Mouse (Mus musculus): ENCODE data around the gene Naf1. TPM values are rescaled to one million over a fixed set of nuclear protein-coding genes. Genes with fewer than 3 reads are reported as not detected.

Naf1 gene
- polyA plus RNA-seq, 1 experiment from 2014 or later, result 3.7 TPM

DNA sequence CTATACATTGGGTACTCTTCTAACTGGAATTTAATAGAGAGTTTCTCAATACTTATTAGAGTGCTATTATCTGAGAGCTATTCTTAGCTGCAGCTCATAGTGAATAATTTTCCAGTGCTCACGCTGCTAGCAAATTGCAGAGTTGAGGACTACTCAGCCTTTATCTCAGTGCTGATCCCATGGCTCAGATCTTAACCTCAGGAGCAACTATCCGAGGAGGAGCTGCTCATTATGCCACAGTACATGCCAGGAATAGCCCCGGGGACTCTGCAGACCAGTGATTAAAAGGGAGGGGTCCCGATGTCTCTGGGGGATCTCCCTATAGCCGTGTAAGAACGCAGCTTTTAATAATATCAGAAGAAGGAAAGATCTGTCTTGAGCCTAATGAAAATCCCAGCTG is 50.7 kb downstream of the Naf1 start:
- Histone ChIP-seq H3K36me3 (no peaks in the 10 kb centered on the region), H3K27me3 (ENCODE audit: insufficient read depth, poor library complexity, severe bottlenecking) (no peaks in the 10 kb centered on the region), H3K9me3 (no peaks in the 10 kb centered on the region), H3K27ac (no peak overlapping the region), H3K4me3 (no peak overlapping the region), H3K4me1 (no peaks in the 10 kb centered on the region)
- DNase-seq (ENCODE audit: low spot score), result no peak
- 32% methylated on average over 6 of the region's 6 CpGs for WGBS

DNA sequence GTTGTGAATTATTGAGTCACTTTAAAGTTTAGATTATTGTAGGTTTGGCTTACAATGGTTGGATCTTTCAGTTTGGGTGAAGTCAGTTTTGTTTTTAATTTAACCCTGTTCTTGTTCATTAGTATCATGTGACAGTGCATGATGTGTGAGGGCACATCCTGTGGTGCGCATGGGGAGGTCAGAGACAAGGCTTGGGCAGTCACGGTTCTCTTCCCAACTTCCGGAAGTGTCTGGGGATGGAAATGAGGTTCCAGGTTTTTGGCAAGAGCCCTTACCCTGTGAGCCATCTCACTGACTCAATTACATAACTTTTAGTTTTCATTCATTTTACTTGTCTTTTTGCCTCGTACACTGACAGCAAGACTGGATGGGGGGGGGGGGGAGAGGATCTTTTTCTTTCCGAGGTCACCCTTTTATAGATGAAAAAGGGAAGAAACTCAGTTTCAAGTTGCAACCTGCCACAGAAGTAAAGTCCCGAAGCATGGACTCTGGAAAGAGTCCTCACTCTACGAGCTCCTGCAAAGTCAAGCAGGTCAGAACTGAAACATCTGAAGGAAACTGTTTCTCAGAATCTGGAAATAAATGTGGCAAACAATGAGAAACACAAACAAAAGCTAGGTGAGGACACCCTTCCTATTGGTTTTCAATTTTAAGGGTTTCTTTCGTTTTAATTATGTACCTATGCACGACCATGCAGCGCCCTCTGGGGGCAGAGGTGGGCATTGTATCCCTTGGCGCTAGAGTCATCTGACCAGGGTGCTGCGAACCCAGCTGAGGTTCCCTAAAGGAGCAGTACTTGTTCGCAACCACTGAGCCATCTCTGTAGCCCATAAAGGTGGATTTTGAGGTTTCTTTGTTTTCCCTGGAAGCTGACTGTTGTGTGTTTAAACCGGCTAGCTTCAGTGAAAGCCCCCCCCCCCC is 53.9 kb downstream of the Naf1 start:
- 64% methylated on average over 14 of the region's 14 CpGs for WGBS
- DNase-seq (ENCODE audit: low spot score), result no peak

DNA sequence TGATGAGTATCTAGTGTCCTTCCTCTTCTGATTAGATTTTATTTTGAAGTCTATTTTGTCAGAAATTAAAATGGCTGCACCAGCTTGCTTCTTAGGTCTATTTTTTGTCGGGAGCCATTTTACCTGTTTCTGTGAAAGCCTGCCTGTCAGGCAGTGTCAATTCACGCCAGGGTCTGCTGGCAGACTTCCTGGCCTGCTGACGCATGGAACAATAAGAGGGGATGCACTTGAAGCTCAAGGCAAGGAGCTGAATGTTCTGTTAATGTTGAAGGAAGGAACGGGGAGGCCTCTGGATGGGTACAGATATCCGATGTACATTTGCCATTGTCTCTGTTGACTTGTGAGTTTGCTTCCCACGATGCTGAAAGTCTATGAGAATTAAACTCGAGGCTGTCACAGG is 56.0 kb downstream of the Naf1 start:
- no peaks in the 10 kb centered on the region for H3K9me3 ChIP-seq
- H3K4me1 ChIP-seq, result 0 out of 2 replicates have a peak, but pooled peaks cover 5% of the 10 kb centered on the region
- no peaks in the 10 kb centered on the region for H3K36me3 ChIP-seq
- no peak for DNase-seq (ENCODE audit: low spot score)
- H3K4me3 ChIP-seq, result no peak overlapping the region
- 55% methylated on average over 7 of the region's 7 CpGs for WGBS
- no peaks in the 10 kb centered on the region for H3K27me3 ChIP-seq (ENCODE audit: insufficient read depth, poor library complexity, severe bottlenecking)
- H3K27ac ChIP-seq, result no peak overlapping the region

More for the DNA sequence above, 53.9 kb downstream of the Naf1 start:
- Histone ChIP-seq H3K36me3 (no peaks in the 10 kb centered on the region), H3K27me3 (ENCODE audit: insufficient read depth, poor library complexity, severe bottlenecking) (no peaks in the 10 kb centered on the region), H3K27ac (no peak overlapping the region), H3K9me3 (no peaks in the 10 kb centered on the region), H3K4me3 (no peak overlapping the region), H3K4me1 (0 out of 2 replicates have a peak, but pooled peaks cover 5% of the 10 kb centered on the region)

DNA sequence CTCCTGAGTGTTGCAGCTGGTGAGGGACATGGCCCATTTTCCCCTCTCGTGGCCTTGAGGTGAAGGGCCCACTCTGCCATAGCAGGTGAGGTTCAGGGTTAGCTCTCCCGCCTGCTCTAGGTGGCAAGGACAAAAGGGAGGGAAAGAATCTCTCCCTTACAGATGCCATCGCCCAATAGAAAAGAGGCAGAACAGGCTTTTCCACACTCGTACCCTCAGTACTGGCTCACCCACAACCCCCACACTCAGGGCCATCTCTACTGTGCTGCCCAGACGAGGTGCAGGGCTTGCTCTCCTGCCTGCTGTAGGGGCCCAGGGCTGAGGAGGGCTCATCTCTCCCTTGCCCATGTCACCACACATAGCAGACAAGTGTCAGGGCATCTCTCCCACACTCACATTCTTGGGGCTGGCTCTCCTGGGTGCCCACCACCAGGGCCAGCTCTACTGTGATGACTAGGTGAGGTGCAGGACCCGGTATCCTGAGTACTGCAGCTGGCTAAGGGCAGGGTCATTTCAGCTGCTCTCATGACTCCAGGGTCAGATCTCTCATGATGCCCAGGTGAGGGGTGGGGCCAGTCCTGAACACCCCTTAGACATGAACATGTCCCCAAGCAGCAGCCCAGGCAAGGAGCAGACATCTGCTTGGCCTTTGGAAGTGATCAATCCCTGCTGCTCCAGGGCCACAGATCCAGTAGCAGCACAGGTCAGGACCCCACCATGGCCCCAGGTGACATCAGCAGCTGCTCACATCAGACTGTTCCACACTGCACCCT is 57.9 kb downstream of the Naf1 start:
- 0 out of 2 replicates have a peak, but pooled peaks cover 5% of the 10 kb centered on the region for H3K4me1 ChIP-seq
- no peak overlapping the region for H3K27ac ChIP-seq
- H3K4me3 ChIP-seq, result no peak overlapping the region
- H3K27me3 ChIP-seq (ENCODE audit: insufficient read depth, poor library complexity, severe bottlenecking), result no peaks in the 10 kb centered on the region
- WGBS, result 66% methylated on average over 6 of the region's 6 CpGs
- no peaks in the 10 kb centered on the region for H3K36me3 ChIP-seq
- H3K9me3 ChIP-seq, result no peaks in the 10 kb centered on the region
- DNase-seq (ENCODE audit: low spot score), result no peak

DNA sequence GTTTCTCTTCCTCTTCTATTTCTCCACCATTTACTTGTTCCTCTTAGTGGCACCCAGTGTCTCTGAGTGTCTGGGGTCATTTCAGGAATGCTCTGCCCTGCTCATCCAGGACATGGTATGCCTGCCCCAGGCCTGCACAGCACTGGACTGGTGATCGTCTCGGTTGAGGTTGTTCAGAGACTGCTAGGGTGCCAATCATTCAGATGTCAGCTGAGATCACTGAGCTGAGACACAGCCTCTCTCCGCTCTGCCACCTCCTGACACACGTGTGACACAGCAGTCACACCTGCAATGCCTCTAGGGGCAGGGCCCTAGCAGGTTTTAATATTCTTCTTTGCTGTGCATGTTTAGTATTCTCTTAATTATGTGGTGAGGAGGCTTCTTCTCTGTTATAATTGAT is 58.5 kb downstream of the Naf1 start:
- no peak for DNase-seq (ENCODE audit: low spot score)
- Histone ChIP-seq H3K27ac (no peak overlapping the region), H3K9me3 (no peaks in the 10 kb centered on the region), H3K36me3 (no peaks in the 10 kb centered on the region), H3K27me3 (ENCODE audit: insufficient read depth, poor library complexity, severe bottlenecking) (no peaks in the 10 kb centered on the region), H3K4me1 (0 out of 2 replicates have a peak, but pooled peaks cover 5% of the 10 kb centered on the region), H3K4me3 (no peak overlapping the region)
- WGBS, result 56% methylated on average over 4 of the region's 4 CpGs

DNA sequence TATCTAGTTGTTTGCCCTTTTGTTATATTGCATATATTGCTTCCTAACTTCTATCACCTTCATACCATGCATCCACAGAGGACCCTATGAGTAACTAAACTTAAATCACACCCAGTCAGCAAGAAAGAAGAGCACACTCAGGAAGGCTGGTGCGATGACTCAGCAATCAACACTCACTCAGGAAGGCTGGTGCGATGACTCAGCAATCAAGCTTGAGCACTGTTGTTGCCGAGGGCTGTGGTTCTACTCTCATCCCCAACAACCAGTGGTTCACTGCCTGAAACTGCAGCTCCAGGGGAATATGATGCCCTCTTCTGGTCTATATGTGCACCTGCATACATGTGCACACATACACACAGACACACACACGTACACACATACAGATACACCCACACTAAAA is 73.7 kb downstream of the Naf1 start:
- no peak for DNase-seq (ENCODE audit: low spot score)
- no peaks in the 10 kb centered on the region for H3K36me3 ChIP-seq
- no peaks in the 10 kb centered on the region for H3K27me3 ChIP-seq (ENCODE audit: insufficient read depth, poor library complexity, severe bottlenecking)
- no peak overlapping the region for H3K4me3 ChIP-seq
- H3K27ac ChIP-seq, result no peak overlapping the region
- H3K4me1 ChIP-seq, result no peaks in the 10 kb centered on the region
- H3K9me3 ChIP-seq, result no peaks in the 10 kb centered on the region
- 95% methylated on average over 4 of the region's 4 CpGs for WGBS

DNA sequence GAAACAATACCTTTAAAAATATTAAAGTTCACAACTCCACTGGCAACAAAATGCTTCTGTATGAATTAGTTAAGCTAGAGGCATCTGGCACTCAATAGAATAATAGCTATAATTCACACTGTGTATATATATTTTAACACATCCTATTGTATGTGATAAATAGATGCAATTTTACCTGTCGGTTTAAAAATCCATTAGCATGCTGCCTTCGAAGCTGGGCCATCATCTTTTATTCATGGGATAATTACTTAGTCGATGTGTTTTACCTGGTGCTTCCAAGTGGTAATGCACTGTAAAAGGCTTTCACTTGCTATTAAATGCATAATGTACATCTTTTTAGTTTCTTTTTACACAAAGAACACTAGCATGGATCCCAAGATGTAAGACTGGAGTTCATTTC is 76.2 kb downstream of the Naf1 start:
- Histone ChIP-seq H3K27me3 (ENCODE audit: insufficient read depth, poor library complexity, severe bottlenecking) (no peaks in the 10 kb centered on the region), H3K27ac (no peak overlapping the region), H3K9me3 (no peaks in the 10 kb centered on the region), H3K4me1 (no peaks in the 10 kb centered on the region), H3K36me3 (no peaks in the 10 kb centered on the region), H3K4me3 (no peak overlapping the region)
- DNase-seq (ENCODE audit: low spot score), result no peak
- WGBS, result 73% methylated on average over 3 of the region's 3 CpGs

Other genes with a start within 250 kb of the Naf1 start
- gene Npy5r, start 172.1 kb upstream of the Naf1 start, polyA plus RNA-seq (2016; fragmentation: Nextera tagmentation; extraction: Ambion mirVana), result not detected in 2 replicates
- gene Npy1r, start 163.0 kb upstream of the Naf1 start, polyA plus RNA-seq (2016; fragmentation: Nextera tagmentation; extraction: Ambion mirVana), result 0.79 and 1.4 TPM in 2 replicates

All from heart, embryonic 10.5 days (tissue).